Mouse (Mus musculus): ENCODE results near the gene Otop2. TPM values are rescaled to one million over a fixed set of nuclear protein-coding genes. Genes with fewer than 3 reads are reported as not detected.

Gene Otop2
- polyA plus RNA-seq, 1 experiment from 2014 or later: not detected

GRCm38 (mm10) chr11:115371354-115371753 is 64.4 kb downstream of the Otop2 start:
- no peak overlapping the region for H3K27ac ChIP-seq (replicated peaks)
- H3K4me1 ChIP-seq (replicated peaks): peaks cover 15% of the 10 kb centered on the region
- no peaks in the 10 kb centered on the region for H3K9me3 ChIP-seq (replicated peaks)
- peaks cover 92% of the 10 kb centered on the region for H3K27me3 ChIP-seq
- WGBS (ENCODE audit: insufficient replicate concordance): 51% methylated on average over 8 of the region's 8 CpGs
- H3K4me3 ChIP-seq (replicated peaks): no peak overlapping the region
- no peaks in the 10 kb centered on the region for H3K36me3 ChIP-seq (replicated peaks)
- H3K9ac ChIP-seq: no peak overlapping the region
- ATAC-seq (ENCODE audit: insufficient read depth): no peak
- H3K4me2 ChIP-seq: no peak overlapping the region

- Histone ChIP-seq H3K4me1 (replicated peaks) (peaks cover 12% of the 10 kb centered on the region), H3K9me3 (replicated peaks) (no peaks in the 10 kb centered on the region), H3K4me3 (replicated peaks) (no peak overlapping the region), H3K9ac (no peak overlapping the region), H3K36me3 (replicated peaks) (no peaks in the 10 kb centered on the region), H3K4me2 (no peak overlapping the region), H3K27ac (replicated peaks) (no peak overlapping the region), H3K27me3 (peaks cover 90% of the 10 kb centered on the region)
- no peak for ATAC-seq (ENCODE audit: insufficient read depth)
- 30% methylated on average over 1 of the region's 1 CpGs for WGBS (ENCODE audit: insufficient replicate concordance)
These were observed 65.1 kb downstream of the Otop2 start for GRCm38 (mm10) chr11:115372015-115372414.

- H3K9ac ChIP-seq: no peak overlapping the region
- no peak overlapping the region for H3K27ac ChIP-seq (replicated peaks)
- no peak overlapping the region for H3K4me3 ChIP-seq (replicated peaks)
- peaks cover 4% of the 10 kb centered on the region for H3K4me1 ChIP-seq (replicated peaks)
- no peaks in the 10 kb centered on the region for H3K36me3 ChIP-seq (replicated peaks)
- 31% methylated on average over 2 of the region's 2 CpGs for WGBS (ENCODE audit: insufficient replicate concordance)
- peaks cover 89% of the 10 kb centered on the region for H3K27me3 ChIP-seq
- no peak overlapping the region for H3K4me2 ChIP-seq
- ATAC-seq (ENCODE audit: insufficient read depth): no peak
- no peaks in the 10 kb centered on the region for H3K9me3 ChIP-seq (replicated peaks)
These were observed 65.8 kb downstream of the Otop2 start for GRCm38 (mm10) chr11:115372737-115373136.

GRCm38 (mm10) chr11:115373805-115374694 is 67.1 kb downstream of the Otop2 start:
- peaks cover 88% of the 10 kb centered on the region for H3K27me3 ChIP-seq
- no peaks in the 10 kb centered on the region for H3K9me3 ChIP-seq (replicated peaks)
- H3K27ac ChIP-seq (replicated peaks): no peak overlapping the region
- WGBS (ENCODE audit: insufficient replicate concordance): 3% methylated on average over 30 of the region's 30 CpGs
- H3K9ac ChIP-seq: no peak overlapping the region
- no peak for ATAC-seq (ENCODE audit: insufficient read depth)
- H3K36me3 ChIP-seq (replicated peaks): no peaks in the 10 kb centered on the region
- H3K4me2 ChIP-seq: peak overlapping the region; percentile 39
- 0 out of 2 replicates have a peak, but pooled peaks cover 3% of the 10 kb centered on the region for H3K4me1 ChIP-seq (replicated peaks)
- peak overlapping the region; percentile 26 for H3K4me3 ChIP-seq (replicated peaks)

GRCm38 (mm10) chr11:115374695-115375425 is 67.9 kb downstream of the Otop2 start:
- H3K36me3 ChIP-seq (replicated peaks): no peaks in the 10 kb centered on the region
- 46% methylated on average over 12 of the region's 12 CpGs for WGBS (ENCODE audit: insufficient replicate concordance)
- no peak overlapping the region for H3K4me2 ChIP-seq
- H3K4me3 ChIP-seq (replicated peaks): no peak overlapping the region
- H3K9me3 ChIP-seq (replicated peaks): no peaks in the 10 kb centered on the region
- H3K9ac ChIP-seq: no peak overlapping the region
- no peak overlapping the region for H3K27ac ChIP-seq (replicated peaks)
- ATAC-seq (ENCODE audit: insufficient read depth): no peak
- H3K27me3 ChIP-seq: peaks cover 87% of the 10 kb centered on the region
- H3K4me1 ChIP-seq (replicated peaks): 0 out of 2 replicates have a peak, but pooled peaks cover 3% of the 10 kb centered on the region

GRCm38 (mm10) chr11:115376722-115377121 is 69.8 kb downstream of the Otop2 start:
- 56% methylated on average over 7 of the region's 7 CpGs for WGBS (ENCODE audit: insufficient replicate concordance)
- ATAC-seq (ENCODE audit: insufficient read depth): no peak

GRCm38 (mm10) chr11:115377254-115377653 is 70.3 kb downstream of the Otop2 start:
- no peak overlapping the region for H3K27ac ChIP-seq (replicated peaks)
- H3K4me2 ChIP-seq: no peak overlapping the region
- no peaks in the 10 kb centered on the region for H3K9me3 ChIP-seq (replicated peaks)
- no peak overlapping the region for H3K4me3 ChIP-seq (replicated peaks)
- 64% methylated on average over 4 of the region's 4 CpGs for WGBS (ENCODE audit: insufficient replicate concordance)
- peaks cover 87% of the 10 kb centered on the region for H3K27me3 ChIP-seq
- H3K36me3 ChIP-seq (replicated peaks): no peaks in the 10 kb centered on the region
- no peak overlapping the region for H3K9ac ChIP-seq
- ATAC-seq (ENCODE audit: insufficient read depth): no peak
- peaks cover 5% of the 10 kb centered on the region; the same call in 1 of the 2 replicates for H3K4me1 ChIP-seq (replicated peaks)

More at GRCm38 (mm10) chr11:115376722-115377121, 69.8 kb downstream of the Otop2 start:
- peaks cover 87% of the 10 kb centered on the region for H3K27me3 ChIP-seq
- no peak overlapping the region for H3K27ac ChIP-seq (replicated peaks)
- no peak overlapping the region for H3K4me3 ChIP-seq (replicated peaks)
- 0 out of 2 replicates have a peak, but pooled peaks cover 3% of the 10 kb centered on the region for H3K4me1 ChIP-seq (replicated peaks)
- H3K36me3 ChIP-seq (replicated peaks): no peaks in the 10 kb centered on the region
- no peak overlapping the region for H3K4me2 ChIP-seq
- no peak overlapping the region for H3K9ac ChIP-seq
- no peaks in the 10 kb centered on the region for H3K9me3 ChIP-seq (replicated peaks)

GRCm38 (mm10) chr11:115377854-115378253 is 70.9 kb downstream of the Otop2 start:
- H3K27ac ChIP-seq (replicated peaks): no peak overlapping the region
- no peak for ATAC-seq (ENCODE audit: insufficient read depth)
- H3K9ac ChIP-seq: no peak overlapping the region
- H3K4me1 ChIP-seq (replicated peaks): peaks cover 9% of the 10 kb centered on the region; the same call in 1 of the 2 replicates
- no peaks in the 10 kb centered on the region for H3K9me3 ChIP-seq (replicated peaks)
- no peaks in the 10 kb centered on the region for H3K36me3 ChIP-seq (replicated peaks)
- no peak overlapping the region for H3K4me3 ChIP-seq (replicated peaks)
- WGBS (ENCODE audit: insufficient replicate concordance): 59% methylated on average over 7 of the region's 7 CpGs
- peaks cover 90% of the 10 kb centered on the region for H3K27me3 ChIP-seq
- no peak overlapping the region for H3K4me2 ChIP-seq

- no peaks in the 10 kb centered on the region for H3K36me3 ChIP-seq (replicated peaks)
- H3K27me3 ChIP-seq: peaks cover 84% of the 10 kb centered on the region
- no peak for ATAC-seq (ENCODE audit: insufficient read depth)
- H3K27ac ChIP-seq (replicated peaks): no peak overlapping the region
- peaks cover 5% of the 10 kb centered on the region; the same call in 1 of the 2 replicates for H3K4me1 ChIP-seq (replicated peaks)
- H3K9me3 ChIP-seq (replicated peaks): no peaks in the 10 kb centered on the region
- 41% methylated on average over 9 of the region's 9 CpGs for WGBS (ENCODE audit: insufficient replicate concordance)
- H3K4me2 ChIP-seq: peak overlapping the region; percentile 69
- H3K4me3 ChIP-seq (replicated peaks): no peak overlapping the region
- H3K9ac ChIP-seq: no peak overlapping the region
These were observed 74.3 kb downstream of the Otop2 start for GRCm38 (mm10) chr11:115381276-115381675.
